Mouse (Mus musculus): Measurements from ENCODE around the gene Kl. TPM values are rescaled to one million over a fixed set of nuclear protein-coding genes. Genes with fewer than 3 reads are reported as not detected.
A peak's percentile ranks its signal among the peaks of the same experiment; 100 is the strongest.

Gene Kl
- polyA plus RNA-seq, 2 experiments = 0.02 to 0.03 TPM

DNA sequence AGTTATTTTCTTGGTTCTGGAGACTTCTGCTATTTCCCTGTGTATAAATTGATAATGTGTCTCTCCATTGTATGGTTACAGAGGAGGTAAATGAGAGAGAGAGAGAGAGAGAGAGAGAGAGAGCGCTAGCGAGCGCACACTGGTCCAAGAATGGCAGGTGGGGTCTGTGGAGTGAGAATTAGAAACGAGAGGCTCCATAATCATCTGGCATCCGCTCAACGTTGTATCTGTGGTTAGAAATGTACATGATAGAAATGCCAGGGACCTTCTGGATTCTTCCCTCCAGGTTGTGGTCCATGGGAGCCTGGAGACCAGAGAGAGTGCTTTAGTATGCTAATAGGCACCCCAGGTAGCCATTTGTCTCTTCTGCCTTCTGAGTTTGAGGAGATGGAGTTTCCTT is 76.5 kb downstream of the Kl start:
- H3K4me2 ChIP-seq (ENCODE audit: low read depth) = no peak overlapping the region
- DNase-seq (ENCODE audit: low read depth in 3 of 3, low spot score in 3 of 3) (no peak), ATAC-seq (ENCODE audit: insufficient read depth) (no peak)
- H3K4me1 ChIP-seq (replicated peaks; ENCODE audit: control insufficient read depth in 2 of 2, insufficient read depth in 2 of 2, low read length in 1 of 2) = no peaks in the 10 kb centered on the region
- no peaks in the 10 kb centered on the region for H3K9me3 ChIP-seq (ENCODE audit: control insufficient read depth, low read length)
- no peaks in the 10 kb centered on the region for H3K27me3 ChIP-seq (ENCODE audit: control insufficient read depth, insufficient read depth, low read length)
- no peak overlapping the region for H3K4me3 ChIP-seq (ENCODE audit: insufficient read depth in 1 of 2, low read depth in 2 of 2, low read length in 2 of 2)
- no peak overlapping the region for H3K9ac ChIP-seq (replicated peaks)
- no peak overlapping the region for H3K27ac ChIP-seq
- TF ChIP-seq CTCF (IDR thresholded peaks at IDR 0.05; ENCODE audit: low read depth) = no peak
- TF ChIP-seq EP300 (IDR thresholded peaks at IDR 0.05; ENCODE audit: low read depth) = no peak
- WGBS (ENCODE audit: insufficient replicate concordance) = 64% methylated on average over 6 of the region's 6 CpGs
- no peaks in the 10 kb centered on the region for H3K36me3 ChIP-seq (replicated peaks; ENCODE audit: control insufficient read depth, insufficient read depth, low read depth)

DNA sequence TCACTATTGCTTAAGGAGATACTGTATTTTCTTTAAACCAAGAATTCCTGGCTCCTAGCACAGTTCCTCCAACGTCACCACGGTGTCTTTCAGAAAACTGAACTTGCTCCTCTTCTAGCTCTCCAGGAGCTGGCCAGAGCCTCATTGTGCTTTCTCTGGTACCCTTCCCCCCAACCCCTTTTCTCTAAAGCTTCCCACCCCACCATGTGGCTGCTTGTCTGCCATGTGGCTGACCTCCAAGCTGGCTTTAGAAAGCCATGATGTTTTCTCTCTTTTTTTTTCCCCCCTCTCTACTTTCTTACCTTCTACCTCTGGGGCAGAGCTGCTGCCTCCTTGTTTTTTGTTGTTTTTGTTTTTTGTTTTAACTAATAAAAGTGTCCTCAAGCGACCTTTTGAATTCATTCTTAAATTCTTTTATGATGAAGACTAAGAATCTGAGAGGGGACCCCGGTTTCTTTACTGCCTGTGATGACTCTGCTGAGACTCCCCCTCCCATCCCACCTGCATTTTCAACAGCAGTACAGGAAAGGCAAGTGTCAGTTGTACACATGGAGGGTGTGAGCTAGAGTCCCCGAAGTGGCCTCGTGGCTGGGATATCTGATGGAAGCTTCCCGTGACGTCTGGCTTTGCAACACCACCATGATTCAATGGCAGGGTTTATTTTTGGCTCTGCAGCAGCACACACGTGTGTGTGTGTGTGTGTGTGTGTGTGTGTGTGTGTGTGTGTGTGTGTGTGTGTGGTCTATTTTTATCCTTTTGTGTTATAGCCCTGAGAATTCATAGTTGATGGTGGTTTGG is 82.5 kb downstream of the Kl start:
- Histone ChIP-seq H3K4me1 (replicated peaks; ENCODE audit: control insufficient read depth in 2 of 2, insufficient read depth in 2 of 2, low read length in 1 of 2) (no peaks in the 10 kb centered on the region), H3K27ac (no peak overlapping the region), H3K27me3 (ENCODE audit: control insufficient read depth, insufficient read depth, low read length) (no peaks in the 10 kb centered on the region), H3K9ac (replicated peaks) (no peak overlapping the region), H3K4me3 (ENCODE audit: insufficient read depth in 1 of 2, low read depth in 2 of 2, low read length in 2 of 2) (no peak overlapping the region), H3K36me3 (replicated peaks; ENCODE audit: control insufficient read depth, insufficient read depth, low read depth) (no peaks in the 10 kb centered on the region), H3K4me2 (ENCODE audit: low read depth) (no peak overlapping the region), H3K9me3 (ENCODE audit: control insufficient read depth, low read length) (no peaks in the 10 kb centered on the region)
- ATAC-seq (ENCODE audit: insufficient read depth) (no peak), DNase-seq (ENCODE audit: low read depth in 3 of 3, low spot score in 3 of 3) (no peak)
- WGBS (ENCODE audit: insufficient replicate concordance) = 32% methylated on average over 9 of the region's 9 CpGs
- no peak for TF ChIP-seq EP300 (IDR thresholded peaks at IDR 0.05; ENCODE audit: low read depth)
- no peak for TF ChIP-seq CTCF (IDR thresholded peaks at IDR 0.05; ENCODE audit: low read depth)

- DNase-seq (ENCODE audit: low read depth in 3 of 3, low spot score in 3 of 3) (no peak), ATAC-seq (ENCODE audit: insufficient read depth) (no peak)
- H3K4me2 ChIP-seq (ENCODE audit: low read depth) = no peak overlapping the region
- no peak overlapping the region for H3K27ac ChIP-seq
- no peaks in the 10 kb centered on the region for H3K9me3 ChIP-seq (ENCODE audit: control insufficient read depth, low read length)
- no peak overlapping the region for H3K4me3 ChIP-seq (ENCODE audit: insufficient read depth in 1 of 2, low read depth in 2 of 2, low read length in 2 of 2)
- no peak overlapping the region for H3K9ac ChIP-seq (replicated peaks)
- WGBS (ENCODE audit: insufficient replicate concordance) = 75% methylated on average over 7 of the region's 7 CpGs
- no peak for TF ChIP-seq CTCF (IDR thresholded peaks at IDR 0.05; ENCODE audit: low read depth)
- no peak for TF ChIP-seq EP300 (IDR thresholded peaks at IDR 0.05; ENCODE audit: low read depth)
- H3K36me3 ChIP-seq (replicated peaks; ENCODE audit: control insufficient read depth, insufficient read depth, low read depth) = no peaks in the 10 kb centered on the region
- no peaks in the 10 kb centered on the region for H3K27me3 ChIP-seq (ENCODE audit: control insufficient read depth, insufficient read depth, low read length)
- no peaks in the 10 kb centered on the region for H3K4me1 ChIP-seq (replicated peaks; ENCODE audit: control insufficient read depth in 2 of 2, insufficient read depth in 2 of 2, low read length in 1 of 2)
Measured at GRCm38 (mm10) chr5:151037871-151038270, 85.5 kb downstream of the Kl start.

DNA sequence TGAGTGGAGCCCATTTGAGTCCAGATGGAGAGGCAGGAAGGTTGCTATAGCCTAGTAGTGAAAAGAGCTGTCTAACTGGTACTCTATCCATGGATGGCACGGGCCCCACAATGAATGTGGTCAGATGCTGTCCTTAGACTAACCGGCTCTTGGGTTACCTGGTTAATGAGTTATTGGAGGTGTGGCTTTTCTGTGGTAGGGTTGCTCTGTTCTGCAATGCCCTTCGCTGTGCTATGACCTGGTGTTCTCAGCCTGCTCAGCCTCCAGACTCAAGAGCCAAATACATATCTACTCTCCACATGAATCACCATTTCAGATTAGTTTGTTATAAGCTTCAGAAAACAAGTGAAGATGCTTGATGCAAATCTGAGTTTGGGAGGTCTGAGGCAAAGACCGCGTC is 90.5 kb downstream of the Kl start:
- no peak for TF ChIP-seq EP300 (IDR thresholded peaks at IDR 0.05; ENCODE audit: low read depth)
- no peak for TF ChIP-seq CTCF (IDR thresholded peaks at IDR 0.05; ENCODE audit: low read depth)
- no peaks in the 10 kb centered on the region for H3K27me3 ChIP-seq (ENCODE audit: control insufficient read depth, insufficient read depth, low read length)
- H3K9me3 ChIP-seq (ENCODE audit: control insufficient read depth, low read length) = no peaks in the 10 kb centered on the region
- 67% methylated on average over 5 of the region's 5 CpGs for WGBS (ENCODE audit: insufficient replicate concordance)
- no peaks in the 10 kb centered on the region for H3K4me1 ChIP-seq (replicated peaks; ENCODE audit: control insufficient read depth in 2 of 2, insufficient read depth in 2 of 2, low read length in 1 of 2)
- no peaks in the 10 kb centered on the region for H3K36me3 ChIP-seq (replicated peaks; ENCODE audit: control insufficient read depth, insufficient read depth, low read depth)
- DNase-seq (ENCODE audit: low read depth in 3 of 3, low spot score in 3 of 3) (peak in 1 of 3 experiments; percentile 13), ATAC-seq (ENCODE audit: insufficient read depth) (no peak)
- H3K4me2 ChIP-seq (ENCODE audit: low read depth) = no peak overlapping the region
- no peak overlapping the region for H3K4me3 ChIP-seq (ENCODE audit: insufficient read depth in 1 of 2, low read depth in 2 of 2, low read length in 2 of 2)
- H3K9ac ChIP-seq (replicated peaks) = no peak overlapping the region
- no peak overlapping the region for H3K27ac ChIP-seq

Measured in liver, embryonic 14.5 days (tissue).